Mouse (Mus musculus): ENCODE measurements around the gene Arhgap45. TPM values are rescaled to one million over a fixed set of nuclear protein-coding genes. Genes with fewer than 3 reads are reported as not detected.

Gene Arhgap45
- polyA plus RNA-seq, 1 experiment from 2014 or later, result 8.5 TPM

- peaks cover 12% of the 10 kb centered on the region for H3K27me3 ChIP-seq (ENCODE audit: control insufficient read depth, insufficient read depth, low read length)
- H3K4me1 ChIP-seq (ENCODE audit: control insufficient read depth, insufficient read depth, low read length), result peaks cover 6% of the 10 kb centered on the region
- no peak overlapping the region; the same call in 1 of the 2 replicates for H3K9ac ChIP-seq (ENCODE audit: low read length)
- H3K36me3 ChIP-seq (ENCODE audit: control insufficient read depth, insufficient read depth, low read length), result peaks cover 19% of the 10 kb centered on the region; the same call in 1 of the 2 replicates
- DNase-seq (ENCODE audit: low spot score) (peak; percentile 91), ATAC-seq (ENCODE audit: insufficient number of reproducible peaks, low FRiP score, low TSS enrichment, low read depth) (peak; percentile 61; the same call in 1 of the 2 replicates)
- 1% methylated on average over 35 of the region's 35 CpGs for WGBS
- H3K27ac ChIP-seq (replicated peaks; ENCODE audit: low read depth, low read length), result no peak overlapping the region; the same call in 1 of the 2 replicates
- no peaks in the 10 kb centered on the region for H3K9me3 ChIP-seq (ENCODE audit: control insufficient read depth, low read length)
- peak overlapping the region; percentile 65 for H3K4me2 ChIP-seq (ENCODE audit: low read depth, severe bottlenecking)
- H3K4me3 ChIP-seq (ENCODE audit: low read depth, low read length), result peak overlapping the region; percentile 32
Measured at GRCm38 (mm10) chr10:79997034-79997760, 19.3 kb upstream of the Arhgap45 start.

- H3K27me3 ChIP-seq (ENCODE audit: control insufficient read depth, insufficient read depth, low read length), result peaks cover 18% of the 10 kb centered on the region
- H3K4me1 ChIP-seq (ENCODE audit: control insufficient read depth, insufficient read depth, low read length), result peaks cover 9% of the 10 kb centered on the region
- H3K9me3 ChIP-seq (ENCODE audit: control insufficient read depth, low read length), result no peaks in the 10 kb centered on the region
- DNase-seq (ENCODE audit: low spot score) (no peak), ATAC-seq (ENCODE audit: insufficient number of reproducible peaks, low FRiP score, low TSS enrichment, low read depth) (no peak)
- H3K27ac ChIP-seq (replicated peaks; ENCODE audit: low read depth, low read length), result no peak overlapping the region
- H3K9ac ChIP-seq (ENCODE audit: low read length), result no peak overlapping the region
- peak overlapping the region; percentile 65 for H3K4me2 ChIP-seq (ENCODE audit: low read depth, severe bottlenecking)
- 7% methylated on average over 15 of the region's 15 CpGs for WGBS
- H3K36me3 ChIP-seq (ENCODE audit: control insufficient read depth, insufficient read depth, low read length), result peaks cover 15% of the 10 kb centered on the region; the same call in 1 of the 2 replicates
- peak overlapping the region; percentile 32; the same call in 1 of the 2 replicates for H3K4me3 ChIP-seq (ENCODE audit: low read depth, low read length)
Measured at GRCm38 (mm10) chr10:79997819-79998218, 18.6 kb upstream of the Arhgap45 start.

- ATAC-seq (ENCODE audit: insufficient number of reproducible peaks, low FRiP score, low TSS enrichment, low read depth) (no peak), DNase-seq (ENCODE audit: low spot score) (no peak)
- peaks cover 23% of the 10 kb centered on the region for H3K27me3 ChIP-seq (ENCODE audit: control insufficient read depth, insufficient read depth, low read length)
- no peak overlapping the region for H3K4me2 ChIP-seq (ENCODE audit: low read depth, severe bottlenecking)
- H3K27ac ChIP-seq (replicated peaks; ENCODE audit: low read depth, low read length), result no peak overlapping the region
- H3K36me3 ChIP-seq (ENCODE audit: control insufficient read depth, insufficient read depth, low read length), result no peaks in the 10 kb centered on the region
- 0 out of 2 replicates have a peak overlapping the region, but pooled peaks have one; percentile 12 for H3K4me3 ChIP-seq (ENCODE audit: low read depth, low read length)
- 69% methylated on average over 9 of the region's 9 CpGs for WGBS
- peaks cover 14% of the 10 kb centered on the region for H3K4me1 ChIP-seq (ENCODE audit: control insufficient read depth, insufficient read depth, low read length)
- no peak overlapping the region for H3K9ac ChIP-seq (ENCODE audit: low read length)
- no peaks in the 10 kb centered on the region for H3K9me3 ChIP-seq (ENCODE audit: control insufficient read depth, low read length)
Measured at GRCm38 (mm10) chr10:80001945-80002344, 14.5 kb upstream of the Arhgap45 start.

- ATAC-seq (ENCODE audit: insufficient number of reproducible peaks, low FRiP score, low TSS enrichment, low read depth) (no peak), DNase-seq (ENCODE audit: low spot score) (no peak)
- Histone ChIP-seq H3K36me3 (ENCODE audit: control insufficient read depth, insufficient read depth, low read length) (no peaks in the 10 kb centered on the region), H3K9me3 (ENCODE audit: control insufficient read depth, low read length) (no peaks in the 10 kb centered on the region), H3K4me1 (ENCODE audit: control insufficient read depth, insufficient read depth, low read length) (peaks cover 11% of the 10 kb centered on the region), H3K27me3 (ENCODE audit: control insufficient read depth, insufficient read depth, low read length) (peaks cover 23% of the 10 kb centered on the region), H3K9ac (ENCODE audit: low read length) (no peak overlapping the region), H3K27ac (replicated peaks; ENCODE audit: low read depth, low read length) (no peak overlapping the region), H3K4me2 (ENCODE audit: low read depth, severe bottlenecking) (peak overlapping the region; percentile 15; the same call in 1 of the 2 replicates), H3K4me3 (ENCODE audit: low read depth, low read length) (no peak overlapping the region)
- WGBS, result 22% methylated on average over 21 of the region's 21 CpGs
Measured at GRCm38 (mm10) chr10:80002829-80003228, 13.6 kb upstream of the Arhgap45 start.

- Histone ChIP-seq H3K9ac (ENCODE audit: low read length) (no peak overlapping the region), H3K4me3 (ENCODE audit: low read depth, low read length) (no peak overlapping the region), H3K9me3 (ENCODE audit: control insufficient read depth, low read length) (no peaks in the 10 kb centered on the region), H3K4me1 (ENCODE audit: control insufficient read depth, insufficient read depth, low read length) (peaks cover 8% of the 10 kb centered on the region), H3K36me3 (ENCODE audit: control insufficient read depth, insufficient read depth, low read length) (no peaks in the 10 kb centered on the region), H3K27me3 (ENCODE audit: control insufficient read depth, insufficient read depth, low read length) (peaks cover 17% of the 10 kb centered on the region), H3K4me2 (ENCODE audit: low read depth, severe bottlenecking) (no peak overlapping the region), H3K27ac (replicated peaks; ENCODE audit: low read depth, low read length) (no peak overlapping the region)
- no peak for DNase-seq (ENCODE audit: low spot score)
- ATAC-seq (ENCODE audit: insufficient number of reproducible peaks, low FRiP score, low TSS enrichment, low read depth), result no peak
- WGBS, result 61% methylated on average over 9 of the region's 9 CpGs
Measured at GRCm38 (mm10) chr10:80003374-80004232, 12.8 kb upstream of the Arhgap45 start.

GRCm38 (mm10) chr10:80004233-80004705, 12.2 kb upstream of the Arhgap45 start:
- Histone ChIP-seq H3K9me3 (ENCODE audit: control insufficient read depth, low read length) (no peaks in the 10 kb centered on the region), H3K4me1 (ENCODE audit: control insufficient read depth, insufficient read depth, low read length) (peaks cover 8% of the 10 kb centered on the region), H3K4me3 (ENCODE audit: low read depth, low read length) (no peak overlapping the region), H3K27ac (replicated peaks; ENCODE audit: low read depth, low read length) (no peak overlapping the region), H3K36me3 (ENCODE audit: control insufficient read depth, insufficient read depth, low read length) (no peaks in the 10 kb centered on the region), H3K4me2 (ENCODE audit: low read depth, severe bottlenecking) (no peak overlapping the region), H3K9ac (ENCODE audit: low read length) (no peak overlapping the region), H3K27me3 (ENCODE audit: control insufficient read depth, insufficient read depth, low read length) (peaks cover 17% of the 10 kb centered on the region)
- DNase-seq (ENCODE audit: low spot score) (no peak), ATAC-seq (ENCODE audit: insufficient number of reproducible peaks, low FRiP score, low TSS enrichment, low read depth) (no peak)
- 87% methylated on average over 8 of the region's 8 CpGs for WGBS

GRCm38 (mm10) chr10:80011740-80012139, 4.7 kb upstream of the Arhgap45 start:
- H3K27me3 ChIP-seq (ENCODE audit: control insufficient read depth, insufficient read depth, low read length), result peaks cover 45% of the 10 kb centered on the region
- no peak overlapping the region for H3K27ac ChIP-seq (replicated peaks; ENCODE audit: low read depth, low read length)
- H3K9me3 ChIP-seq (ENCODE audit: control insufficient read depth, low read length), result peaks cover 6% of the 10 kb centered on the region; the same call in 1 of the 2 replicates
- no peak overlapping the region for H3K9ac ChIP-seq (ENCODE audit: low read length)
- WGBS, result 78% methylated on average over 6 of the region's 6 CpGs
- H3K4me2 ChIP-seq (ENCODE audit: low read depth, severe bottlenecking), result no peak overlapping the region
- H3K4me1 ChIP-seq (ENCODE audit: control insufficient read depth, insufficient read depth, low read length), result no peaks in the 10 kb centered on the region; the same call in 1 of the 2 replicates
- no peak overlapping the region for H3K4me3 ChIP-seq (ENCODE audit: low read depth, low read length)
- DNase-seq (ENCODE audit: low spot score) (no peak), ATAC-seq (ENCODE audit: insufficient number of reproducible peaks, low FRiP score, low TSS enrichment, low read depth) (no peak)
- no peaks in the 10 kb centered on the region for H3K36me3 ChIP-seq (ENCODE audit: control insufficient read depth, insufficient read depth, low read length)

- H3K4me1 ChIP-seq (ENCODE audit: control insufficient read depth, insufficient read depth, low read length), result no peaks in the 10 kb centered on the region; the same call in 1 of the 2 replicates
- no peak overlapping the region for H3K4me2 ChIP-seq (ENCODE audit: low read depth, severe bottlenecking)
- ATAC-seq (ENCODE audit: insufficient number of reproducible peaks, low FRiP score, low TSS enrichment, low read depth) (peak; percentile 23; the same call in 1 of the 2 replicates), DNase-seq (ENCODE audit: low spot score) (no peak)
- 27% methylated on average over 25 of the region's 25 CpGs for WGBS
- no peak overlapping the region for H3K4me3 ChIP-seq (ENCODE audit: low read depth, low read length)
- 0 out of 2 replicates have a peak overlapping the region, but pooled peaks have one; percentile 18 for H3K9ac ChIP-seq (ENCODE audit: low read length)
- H3K36me3 ChIP-seq (ENCODE audit: control insufficient read depth, insufficient read depth, low read length), result no peaks in the 10 kb centered on the region
- H3K27ac ChIP-seq (replicated peaks; ENCODE audit: low read depth, low read length), result no peak overlapping the region
- H3K9me3 ChIP-seq (ENCODE audit: control insufficient read depth, low read length), result peaks cover 6% of the 10 kb centered on the region; the same call in 1 of the 2 replicates
- peaks cover 45% of the 10 kb centered on the region for H3K27me3 ChIP-seq (ENCODE audit: control insufficient read depth, insufficient read depth, low read length)
Measured at GRCm38 (mm10) chr10:80013609-80014008, 2.8 kb upstream of the Arhgap45 start.

Data from limb, embryonic 11.5 days (tissue).